Mouse (Mus musculus) midbrain, embryonic 14.5 days (tissue): ENCODE data around the gene Tmem128. TPM values are rescaled to one million over a fixed set of nuclear protein-coding genes. Genes with fewer than 3 reads are reported as not detected.

ENCODE experiments used
- ATAC-seq: fragments of 200-750 bp; cut with Nextera tagmentation; 2 replicates; pipeline ENCODE4 v1.8.0; 2017; ENCODE audit warnings: moderate number of reproducible peaks, moderate library complexity; ENCODE audit not compliant: low FRiP score, low TSS enrichment
- DNase-seq: peaks from one replicate; pipeline ENCODE4 v3.0.0-alpha.2; 2015
- H3K27ac ChIP-seq: fragments of 300-500 bp; sonication (generic); replicated peaks from 2 replicates; pipeline ENCODE4 v1.5.1; 2014; ENCODE audit warnings: mild to moderate bottlenecking, low read depth, low read length, moderate library complexity
- H3K27me3 ChIP-seq: fragments of 300-500 bp; sonication (generic); 2 replicates; pipeline ENCODE4 v1.6.1; 2014; ENCODE audit warnings: low read length, control low read depth, mixed read lengths; ENCODE audit not compliant: control insufficient read depth, insufficient read depth
- H3K36me3 ChIP-seq: fragments of 300-500 bp; sonication (generic); 2 replicates; pipeline ENCODE4 v1.6.1; 2014; ENCODE audit warnings: low read length, control low read depth; ENCODE audit not compliant: control insufficient read depth, insufficient read depth
- H3K4me1 ChIP-seq: fragments of 300-500 bp; sonication (generic); 2 replicates; pipeline ENCODE4 v1.6.1; 2014; ENCODE audit warnings: mild to moderate bottlenecking, antibody characterized with exemption, low read length, control low read depth; ENCODE audit not compliant: control insufficient read depth, insufficient read depth
- H3K4me2 ChIP-seq: fragments of 300-500 bp; sonication (generic); 2 replicates; pipeline ENCODE4 v1.6.1; 2014; ENCODE audit warnings: mild to moderate bottlenecking, low read length, moderate library complexity
- H3K4me3 ChIP-seq: fragments of 300-500 bp; sonication (generic); replicated peaks from 2 replicates; pipeline ENCODE4 v1.5.1; 2014; ENCODE audit warnings: low read depth, low read length
- H3K9ac ChIP-seq: fragments of 300-500 bp; sonication (generic); replicated peaks from 2 replicates; pipeline ENCODE4 v1.6.1; 2014; ENCODE audit warnings: mild to moderate bottlenecking, low read length, moderate library complexity
- H3K9me3 ChIP-seq: fragments of 300-500 bp; sonication (generic); 2 replicates; pipeline ENCODE4 v1.6.1; 2016; ENCODE audit warnings: low read length, control low read depth, mixed read lengths; ENCODE audit not compliant: control insufficient read depth
- WGBS: fragments of 180-500 bp; shearing (Covaris S2); extraction: QIAGEN DNeasy Blood & Tissue Kit; methylation state at CpG from one replicate; pipeline ENCODE4 v1.1.7; 2014; 5-methylcytosine and 5-hydroxymethylcytosine counted together
- polyA plus RNA-seq: library from polyadenylated mRNA; unstranded; fragments of >200 nt; fragmentation: Nextera tagmentation; extraction: Ambion mirVana; gene quantifications from 2 replicates; pipeline ENCODE4 v1.2.1, GENCODE M21; 2014

The Tmem128 gene
- polyA plus RNA-seq, 1 experiment from 2014 or later, result 114 TPM

DNA sequence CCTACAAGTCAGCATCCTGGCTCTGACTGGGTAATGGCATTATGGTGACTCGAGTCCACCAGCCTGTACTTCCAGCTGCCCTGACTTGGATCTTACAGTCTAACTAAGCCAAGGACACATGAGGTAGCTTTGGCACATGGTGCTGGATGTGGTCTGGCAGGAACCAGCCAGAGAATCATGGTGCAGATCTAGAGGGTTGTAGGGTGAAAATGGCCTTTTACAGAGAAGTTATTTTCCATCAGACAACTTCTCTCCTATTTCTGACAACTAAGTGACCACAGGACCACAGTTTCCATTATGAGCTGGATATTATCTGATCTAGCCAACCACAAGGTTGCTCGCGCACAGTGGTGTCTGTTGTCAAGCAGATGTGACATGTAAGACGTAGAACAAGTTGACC lies 13.8 kb downstream of the Tmem128 start:
- no peak for DNase-seq
- H3K4me1 ChIP-seq, result peaks cover 9% of the 10 kb centered on the region
- WGBS, result 89% methylated on average over 4 of the region's 4 CpGs
- no peaks in the 10 kb centered on the region for H3K9me3 ChIP-seq
- H3K9ac ChIP-seq, result no peak overlapping the region
- H3K27ac ChIP-seq, result no peak overlapping the region
- H3K27me3 ChIP-seq, result peaks cover 44% of the 10 kb centered on the region
- H3K36me3 ChIP-seq, result peaks cover 18% of the 10 kb centered on the region
- H3K4me2 ChIP-seq, result no peak overlapping the region
- no peak for ATAC-seq
- H3K4me3 ChIP-seq, result no peak overlapping the region

- no peaks in the 10 kb centered on the region for H3K9me3 ChIP-seq
- 0 out of 2 replicates have a peak within 1 kb of the TSS, but pooled peaks have one; percentile 34 for H3K4me3 ChIP-seq
- H3K9ac ChIP-seq, result 0 out of 2 replicates have a peak within 1 kb of the TSS, but pooled peaks have one; percentile 7
- H3K4me2 ChIP-seq, result peak within 1 kb of the TSS; percentile 59
- no peak within 1 kb of the TSS for H3K27ac ChIP-seq
- H3K27me3 ChIP-seq, result peaks cover 54% of the 10 kb centered on the region
- peaks cover 9% of the 10 kb centered on the region for H3K4me1 ChIP-seq
- DNase-seq (no peak), ATAC-seq (no peak)
- H3K36me3 ChIP-seq, result peaks cover 5% of the 10 kb centered on the region
- WGBS, result 2% methylated on average over 4 of the region's 4 CpGs
Measured at GRCm38 (mm10) chr5:38275771-38276170, 15.8 kb downstream of the Tmem128 start, which contains the start of gene Otop1. TSS of gene Otop1 (plus strand) at chr5:38275972.

DNA sequence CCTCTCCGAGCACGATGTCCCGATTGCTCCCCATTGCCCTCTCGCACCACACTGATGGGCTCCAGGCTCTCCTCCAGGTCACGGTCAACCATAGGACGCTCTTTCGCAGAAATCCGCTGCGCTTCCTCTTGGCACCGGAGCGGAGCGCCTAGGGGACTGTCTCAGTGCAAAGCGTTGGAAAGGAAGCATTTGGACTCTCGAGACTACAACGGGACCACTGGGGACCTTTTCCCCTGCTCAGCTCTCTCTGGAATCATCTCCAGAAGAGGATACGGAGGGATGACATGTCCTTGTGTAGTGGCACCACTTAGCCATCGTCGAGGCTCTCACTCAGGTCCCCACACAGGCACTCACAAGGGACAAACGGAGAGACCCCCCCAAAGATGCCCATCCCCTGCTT lies 16.5 kb downstream of the Tmem128 start:
- no peaks in the 10 kb centered on the region for H3K9me3 ChIP-seq
- peaks cover 54% of the 10 kb centered on the region for H3K27me3 ChIP-seq
- no peak overlapping the region for H3K27ac ChIP-seq
- ATAC-seq (no peak), DNase-seq (peak; percentile 35)
- peaks cover 9% of the 10 kb centered on the region for H3K4me1 ChIP-seq
- 1% methylated on average over 19 of the region's 19 CpGs for WGBS
- H3K9ac ChIP-seq, result 0 out of 2 replicates have a peak overlapping the region, but pooled peaks have one; percentile 7
- no peak overlapping the region for H3K4me3 ChIP-seq
- H3K36me3 ChIP-seq, result peaks cover 2% of the 10 kb centered on the region
- peak overlapping the region; percentile 59 for H3K4me2 ChIP-seq

- peak overlapping the region; percentile 34 for H3K4me3 ChIP-seq
- peaks cover 9% of the 10 kb centered on the region for H3K4me1 ChIP-seq
- peak overlapping the region; percentile 17; the same call in 1 of the 2 replicates for H3K9ac ChIP-seq
- WGBS, result under 1% methylated on average over 65 of the region's 65 CpGs
- ATAC-seq (no peak), DNase-seq (peak; percentile 46)
- peak overlapping the region; percentile 59 for H3K4me2 ChIP-seq
- peaks cover 54% of the 10 kb centered on the region for H3K27me3 ChIP-seq
- no peak overlapping the region for H3K27ac ChIP-seq
- no peaks in the 10 kb centered on the region for H3K36me3 ChIP-seq
- no peaks in the 10 kb centered on the region for H3K9me3 ChIP-seq
Measured at GRCm38 (mm10) chr5:38277098-38277866, 17.3 kb downstream of the Tmem128 start.

DNA sequence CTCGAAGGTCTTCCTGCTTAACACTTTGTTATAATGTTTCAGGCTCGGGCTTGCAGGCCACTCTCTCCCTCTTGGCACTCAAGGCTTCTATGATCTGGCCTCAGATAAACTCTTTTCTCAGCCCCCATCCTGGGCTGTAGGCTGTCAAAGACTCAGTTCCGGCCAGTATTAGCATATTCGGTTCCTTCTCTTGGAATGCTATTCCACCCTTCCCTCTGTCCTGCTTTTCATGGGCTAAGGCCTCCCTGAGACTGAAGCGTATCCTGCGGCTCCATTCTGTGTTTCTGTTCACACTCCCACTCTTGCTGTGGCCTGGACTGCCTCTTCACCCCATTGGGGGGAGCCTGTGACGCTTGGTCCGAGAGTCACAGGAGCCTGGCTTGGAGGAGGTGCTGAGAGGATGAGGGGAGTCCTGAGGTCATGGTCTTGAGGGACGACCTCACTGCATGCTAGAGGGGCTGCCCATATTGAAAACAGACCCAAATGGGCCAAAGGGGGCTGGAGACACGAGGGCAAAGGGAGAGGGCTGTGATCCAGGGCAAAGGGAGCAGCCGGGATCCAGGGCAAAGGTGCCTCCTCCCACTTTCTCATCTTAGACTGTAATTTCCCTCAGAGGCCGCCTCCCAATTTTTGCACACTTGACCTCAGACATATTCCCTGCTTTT lies 18.1 kb downstream of the Tmem128 start:
- DNase-seq (no peak), ATAC-seq (no peak)
- H3K27ac ChIP-seq, result no peak overlapping the region
- no peaks in the 10 kb centered on the region for H3K9me3 ChIP-seq
- H3K4me3 ChIP-seq, result peak overlapping the region; percentile 34; the same call in 1 of the 2 replicates
- peaks cover 9% of the 10 kb centered on the region for H3K4me1 ChIP-seq
- no peaks in the 10 kb centered on the region for H3K36me3 ChIP-seq
- peaks cover 54% of the 10 kb centered on the region for H3K27me3 ChIP-seq
- H3K9ac ChIP-seq, result no peak overlapping the region
- 16% methylated on average over 12 of the region's 12 CpGs for WGBS
- H3K4me2 ChIP-seq, result peak overlapping the region; percentile 59

DNA sequence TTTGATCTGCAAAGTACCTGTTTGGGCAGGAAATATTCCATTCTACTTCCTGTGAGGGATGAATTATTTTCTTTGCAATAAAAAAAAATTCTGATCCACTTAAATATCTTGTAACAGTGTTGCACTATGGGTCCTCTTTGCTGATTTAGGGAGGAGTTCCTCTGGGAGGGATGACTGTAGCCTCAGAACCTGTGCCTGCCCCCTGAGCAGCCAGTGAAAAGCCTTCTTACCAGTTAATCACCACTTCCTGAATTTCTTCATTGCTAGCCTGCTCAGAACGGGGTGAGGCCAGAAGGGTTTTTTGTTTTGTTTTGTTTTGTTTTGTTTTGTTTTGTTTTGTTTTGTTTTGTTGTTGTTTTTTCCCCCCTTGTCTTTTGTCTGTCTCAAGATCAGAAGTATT lies 20.1 kb downstream of the Tmem128 start:
- no peak overlapping the region for H3K27ac ChIP-seq
- 43% methylated on average over 1 of the region's 1 CpGs for WGBS
- H3K4me2 ChIP-seq, result no peak overlapping the region
- no peak overlapping the region for H3K4me3 ChIP-seq
- peaks cover 9% of the 10 kb centered on the region for H3K4me1 ChIP-seq
- H3K27me3 ChIP-seq, result peaks cover 42% of the 10 kb centered on the region
- H3K9ac ChIP-seq, result no peak overlapping the region
- ATAC-seq (no peak), DNase-seq (no peak)
- H3K36me3 ChIP-seq, result no peaks in the 10 kb centered on the region
- H3K9me3 ChIP-seq, result no peaks in the 10 kb centered on the region

GRCm38 (mm10) chr5:38285724-38286123 lies 25.7 kb downstream of the Tmem128 start:
- 84% methylated on average over 9 of the region's 9 CpGs for WGBS
- no peak overlapping the region for H3K4me3 ChIP-seq
- DNase-seq (no peak), ATAC-seq (no peak)
- no peaks in the 10 kb centered on the region for H3K9me3 ChIP-seq
- H3K4me2 ChIP-seq, result no peak overlapping the region
- H3K36me3 ChIP-seq, result no peaks in the 10 kb centered on the region
- no peak overlapping the region for H3K9ac ChIP-seq
- H3K27ac ChIP-seq, result no peak overlapping the region
- H3K4me1 ChIP-seq, result no peaks in the 10 kb centered on the region
- no peaks in the 10 kb centered on the region for H3K27me3 ChIP-seq

DNA sequence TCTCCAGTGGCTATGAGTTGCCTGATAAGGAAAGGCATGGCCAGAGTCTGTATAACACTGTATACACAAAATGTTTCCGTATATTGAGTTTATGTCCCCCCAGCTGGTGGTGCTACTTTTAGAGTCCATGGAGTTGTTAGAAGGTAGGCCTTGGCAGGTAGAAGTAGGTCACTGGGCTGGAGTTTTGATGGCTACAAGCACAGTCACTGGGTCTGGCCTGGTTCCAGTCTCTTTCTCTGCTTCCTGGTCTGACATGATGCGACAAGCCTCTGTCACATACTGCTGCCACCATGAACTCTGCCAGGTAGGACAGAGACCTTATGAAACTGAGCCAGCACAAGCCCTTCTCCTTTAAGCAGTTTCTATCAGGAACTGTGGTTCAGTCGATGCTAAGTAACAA lies 28.5 kb downstream of the Tmem128 start:
- WGBS, result 88% methylated on average over 3 of the region's 3 CpGs
- no peak for ATAC-seq
- no peak for DNase-seq
- H3K36me3 ChIP-seq, result no peaks in the 10 kb centered on the region
- H3K9me3 ChIP-seq, result no peaks in the 10 kb centered on the region
- H3K27me3 ChIP-seq, result no peaks in the 10 kb centered on the region
- no peak overlapping the region for H3K4me3 ChIP-seq
- no peak overlapping the region for H3K27ac ChIP-seq
- H3K9ac ChIP-seq, result no peak overlapping the region
- no peak overlapping the region for H3K4me2 ChIP-seq
- no peaks in the 10 kb centered on the region for H3K4me1 ChIP-seq
